Mouse (Mus musculus): ENCODE measurements around the gene Ampd2. TPM values are rescaled to one million over a fixed set of nuclear protein-coding genes. Genes with fewer than 3 reads are reported as not detected.

The Ampd2 gene
- polyA plus RNA-seq, 1 experiment from 2014 or later, result 79.6 TPM

DNA sequence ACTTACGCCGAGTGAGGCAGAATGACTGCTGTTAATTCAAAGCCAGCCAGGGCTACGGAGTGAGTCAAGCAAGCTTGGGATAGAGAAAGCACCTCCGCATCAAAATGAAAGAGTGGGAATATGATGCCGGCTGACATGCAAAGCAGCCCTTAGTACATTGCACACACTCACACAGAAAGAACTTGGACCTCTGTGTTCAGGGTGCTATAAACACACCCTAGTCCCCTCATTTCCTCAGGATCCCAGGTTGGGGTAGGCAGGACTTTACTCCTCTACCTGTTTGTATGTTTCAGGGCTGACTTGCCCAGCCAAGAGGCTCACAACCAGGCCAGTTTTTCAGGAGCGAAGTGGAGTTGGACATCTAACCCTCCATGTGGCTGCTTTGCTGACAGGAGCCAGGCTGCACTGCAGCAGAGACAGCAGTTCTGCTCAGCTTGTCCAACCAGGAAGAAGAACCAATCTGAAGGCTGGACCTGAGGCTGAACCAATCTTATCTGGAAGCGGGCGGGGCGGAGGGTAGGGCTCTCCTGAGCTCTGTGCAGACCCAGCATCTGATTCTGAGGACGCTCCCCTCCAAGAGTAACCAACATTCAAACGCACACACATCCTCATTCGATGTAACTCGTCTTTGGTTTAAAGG lies 17.1 kb downstream of the Ampd2 start:
- Histone ChIP-seq H3K4me3 (ENCODE audit: low read depth, low read length) (peak overlapping the region; percentile 9; the same call in 1 of the 2 replicates), H3K4me1 (ENCODE audit: control insufficient read depth, low read depth, low read length) (peaks cover 31% of the 10 kb centered on the region), H3K27ac (ENCODE audit: low read length) (peak overlapping the region; percentile 76), H3K9me3 (replicated peaks; ENCODE audit: control insufficient read depth, low read length) (no peaks in the 10 kb centered on the region), H3K27me3 (ENCODE audit: control insufficient read depth, insufficient read depth, low read depth, low read length) (no peaks in the 10 kb centered on the region), H3K36me3 (ENCODE audit: control insufficient read depth, insufficient read depth) (peaks cover 12% of the 10 kb centered on the region), H3K4me2 (ENCODE audit: low read depth, low read length) (peak overlapping the region; percentile 48), H3K9ac (ENCODE audit: low read depth, low read length) (no peak overlapping the region)
- ATAC-seq (ENCODE audit: low read depth), result peak; percentile 62
- WGBS (ENCODE audit: insufficient replicate concordance), result 39% methylated on average over 13 of the region's 13 CpGs

- Histone ChIP-seq H3K27ac (ENCODE audit: low read length) (peak overlapping the region; percentile 76), H3K4me2 (ENCODE audit: low read depth, low read length) (0 out of 2 replicates have a peak overlapping the region, but pooled peaks have one; percentile 48)
Measured at GRCm38 (mm10) chr3:108068826-108069225, 17.6 kb downstream of the Ampd2 start.

DNA sequence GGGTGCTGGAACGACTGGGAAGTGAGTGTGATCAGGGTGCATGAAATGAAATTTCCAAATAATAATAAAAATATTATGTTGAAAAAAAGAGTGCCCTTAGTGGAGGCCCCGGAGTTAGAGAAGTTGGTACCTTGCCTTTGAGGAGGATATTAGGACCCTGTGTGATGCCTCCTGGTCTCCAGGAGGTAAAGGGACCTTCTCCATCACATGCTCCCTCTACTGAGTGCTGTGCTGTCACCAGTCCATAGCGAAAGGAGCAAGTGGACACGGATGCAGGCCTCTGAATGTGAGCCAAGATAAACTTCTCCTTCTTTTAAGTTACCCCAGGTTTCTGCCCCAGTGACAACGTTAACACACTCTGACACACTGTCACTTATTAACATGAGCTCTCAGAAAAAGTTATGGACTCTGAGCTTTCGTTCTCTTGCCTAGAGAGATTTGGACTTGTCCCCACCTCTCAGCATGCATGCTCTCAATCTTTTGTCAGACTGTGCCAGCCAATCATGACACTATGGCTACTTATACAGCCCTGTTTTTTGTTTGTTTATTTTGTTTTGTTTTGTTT lies 19.0 kb downstream of the Ampd2 start:
- 59% methylated on average over 6 of the region's 6 CpGs for WGBS (ENCODE audit: insufficient replicate concordance)
- no peaks in the 10 kb centered on the region for H3K9me3 ChIP-seq (replicated peaks; ENCODE audit: control insufficient read depth, low read length)
- H3K27ac ChIP-seq (ENCODE audit: low read length), result peak overlapping the region; percentile 53
- no peaks in the 10 kb centered on the region for H3K27me3 ChIP-seq (ENCODE audit: control insufficient read depth, insufficient read depth, low read depth, low read length)
- no peak overlapping the region for H3K4me2 ChIP-seq (ENCODE audit: low read depth, low read length)
- peaks cover 25% of the 10 kb centered on the region for H3K4me1 ChIP-seq (ENCODE audit: control insufficient read depth, low read depth, low read length)
- ATAC-seq (ENCODE audit: low read depth), result peak; percentile 75
- H3K4me3 ChIP-seq (ENCODE audit: low read depth, low read length), result no peak overlapping the region
- no peak overlapping the region for H3K9ac ChIP-seq (ENCODE audit: low read depth, low read length)
- H3K36me3 ChIP-seq (ENCODE audit: control insufficient read depth, insufficient read depth), result no peaks in the 10 kb centered on the region

More at GRCm38 (mm10) chr3:108068826-108069225, 17.6 kb downstream of the Ampd2 start:
- Histone ChIP-seq H3K36me3 (ENCODE audit: control insufficient read depth, insufficient read depth) (peaks cover 7% of the 10 kb centered on the region), H3K27me3 (ENCODE audit: control insufficient read depth, insufficient read depth, low read depth, low read length) (no peaks in the 10 kb centered on the region), H3K9ac (ENCODE audit: low read depth, low read length) (no peak overlapping the region), H3K4me1 (ENCODE audit: control insufficient read depth, low read depth, low read length) (peaks cover 31% of the 10 kb centered on the region), H3K9me3 (replicated peaks; ENCODE audit: control insufficient read depth, low read length) (no peaks in the 10 kb centered on the region), H3K4me3 (ENCODE audit: low read depth, low read length) (no peak overlapping the region)
- 7% methylated on average over 1 of the region's 1 CpGs for WGBS (ENCODE audit: insufficient replicate concordance)
- ATAC-seq (ENCODE audit: low read depth), result no peak

- Histone ChIP-seq H3K27me3 (ENCODE audit: control insufficient read depth, insufficient read depth, low read depth, low read length) (no peaks in the 10 kb centered on the region), H3K9ac (ENCODE audit: low read depth, low read length) (no peak overlapping the region), H3K27ac (ENCODE audit: low read length) (no peak overlapping the region), H3K4me3 (ENCODE audit: low read depth, low read length) (no peak overlapping the region), H3K9me3 (replicated peaks; ENCODE audit: control insufficient read depth, low read length) (no peaks in the 10 kb centered on the region), H3K4me1 (ENCODE audit: control insufficient read depth, low read depth, low read length) (peaks cover 19% of the 10 kb centered on the region), H3K4me2 (ENCODE audit: low read depth, low read length) (no peak overlapping the region), H3K36me3 (ENCODE audit: control insufficient read depth, insufficient read depth) (no peaks in the 10 kb centered on the region)
- no peak for ATAC-seq (ENCODE audit: low read depth)
- WGBS (ENCODE audit: insufficient replicate concordance), result 72% methylated on average over 9 of the region's 9 CpGs
Measured at GRCm38 (mm10) chr3:108065551-108065950, 20.9 kb downstream of the Ampd2 start.

GRCm38 (mm10) chr3:108064672-108065071 lies 21.8 kb downstream of the Ampd2 start:
- H3K9ac ChIP-seq (ENCODE audit: low read depth, low read length), result no peak overlapping the region
- no peaks in the 10 kb centered on the region for H3K27me3 ChIP-seq (ENCODE audit: control insufficient read depth, insufficient read depth, low read depth, low read length)
- no peaks in the 10 kb centered on the region for H3K9me3 ChIP-seq (replicated peaks; ENCODE audit: control insufficient read depth, low read length)
- no peaks in the 10 kb centered on the region for H3K36me3 ChIP-seq (ENCODE audit: control insufficient read depth, insufficient read depth)
- WGBS (ENCODE audit: insufficient replicate concordance), result 71% methylated on average over 4 of the region's 4 CpGs
- H3K4me3 ChIP-seq (ENCODE audit: low read depth, low read length), result no peak overlapping the region
- H3K4me1 ChIP-seq (ENCODE audit: control insufficient read depth, low read depth, low read length), result peaks cover 11% of the 10 kb centered on the region
- H3K27ac ChIP-seq (ENCODE audit: low read length), result no peak overlapping the region
- ATAC-seq (ENCODE audit: low read depth), result no peak
- no peak overlapping the region for H3K4me2 ChIP-seq (ENCODE audit: low read depth, low read length)

GRCm38 (mm10) chr3:108062648-108063047 lies 23.8 kb downstream of the Ampd2 start:
- H3K9me3 ChIP-seq (replicated peaks; ENCODE audit: control insufficient read depth, low read length), result no peaks in the 10 kb centered on the region
- no peaks in the 10 kb centered on the region for H3K36me3 ChIP-seq (ENCODE audit: control insufficient read depth, insufficient read depth)
- WGBS (ENCODE audit: insufficient replicate concordance), result 81% methylated on average over 8 of the region's 8 CpGs
- no peaks in the 10 kb centered on the region for H3K27me3 ChIP-seq (ENCODE audit: control insufficient read depth, insufficient read depth, low read depth, low read length)
- H3K4me1 ChIP-seq (ENCODE audit: control insufficient read depth, low read depth, low read length), result peaks cover 2% of the 10 kb centered on the region; the same call in 1 of the 2 replicates
- H3K9ac ChIP-seq (ENCODE audit: low read depth, low read length), result no peak overlapping the region
- ATAC-seq (ENCODE audit: low read depth), result no peak
- no peak overlapping the region for H3K4me2 ChIP-seq (ENCODE audit: low read depth, low read length)
- H3K4me3 ChIP-seq (ENCODE audit: low read depth, low read length), result no peak overlapping the region
- H3K27ac ChIP-seq (ENCODE audit: low read length), result no peak overlapping the region

GRCm38 (mm10) chr3:108061420-108061819 lies 25.0 kb downstream of the Ampd2 start:
- Histone ChIP-seq H3K27me3 (ENCODE audit: control insufficient read depth, insufficient read depth, low read depth, low read length) (no peaks in the 10 kb centered on the region), H3K9ac (ENCODE audit: low read depth, low read length) (no peak overlapping the region), H3K9me3 (replicated peaks; ENCODE audit: control insufficient read depth, low read length) (no peaks in the 10 kb centered on the region), H3K4me1 (ENCODE audit: control insufficient read depth, low read depth, low read length) (peaks cover 2% of the 10 kb centered on the region; the same call in 1 of the 2 replicates), H3K27ac (ENCODE audit: low read length) (no peak overlapping the region), H3K36me3 (ENCODE audit: control insufficient read depth, insufficient read depth) (no peaks in the 10 kb centered on the region), H3K4me2 (ENCODE audit: low read depth, low read length) (peak overlapping the region; percentile 22; the same call in 1 of the 2 replicates), H3K4me3 (ENCODE audit: low read depth, low read length) (no peak overlapping the region)
- 6% methylated on average over 7 of the region's 7 CpGs for WGBS (ENCODE audit: insufficient replicate concordance)
- peak; percentile 10; the same call in 1 of the 2 replicates for ATAC-seq (ENCODE audit: low read depth)

DNA sequence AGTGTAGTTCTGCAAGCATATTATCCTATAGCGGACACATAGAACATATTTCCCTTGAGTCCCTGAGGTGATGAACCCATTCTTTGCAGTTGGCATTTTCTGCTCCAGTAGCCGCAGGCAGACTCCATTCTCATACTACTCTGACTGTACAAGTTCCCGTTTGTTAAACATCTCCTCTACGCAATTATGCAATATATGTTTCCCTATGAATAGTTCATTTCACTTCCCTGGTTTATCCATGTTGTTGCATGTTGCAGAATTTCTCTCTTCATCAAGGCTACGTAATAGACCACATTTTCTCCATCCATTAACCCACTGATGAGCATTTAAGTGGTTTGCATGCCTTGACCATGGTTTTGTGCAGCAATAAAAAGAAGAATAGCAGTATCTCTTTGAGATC lies 36.0 kb downstream of the Ampd2 start:
- peaks cover 6% of the 10 kb centered on the region for H3K4me1 ChIP-seq (ENCODE audit: control insufficient read depth, low read depth, low read length)
- H3K27me3 ChIP-seq (ENCODE audit: control insufficient read depth, insufficient read depth, low read depth, low read length), result no peaks in the 10 kb centered on the region
- 64% methylated on average over 5 of the region's 5 CpGs for WGBS (ENCODE audit: insufficient replicate concordance)
- H3K27ac ChIP-seq (ENCODE audit: low read length), result no peak overlapping the region
- no peaks in the 10 kb centered on the region for H3K9me3 ChIP-seq (replicated peaks; ENCODE audit: control insufficient read depth, low read length)
- no peaks in the 10 kb centered on the region for H3K36me3 ChIP-seq (ENCODE audit: control insufficient read depth, insufficient read depth)
- H3K9ac ChIP-seq (ENCODE audit: low read depth, low read length), result no peak overlapping the region
- ATAC-seq (ENCODE audit: low read depth), result no peak
- no peak overlapping the region for H3K4me2 ChIP-seq (ENCODE audit: low read depth, low read length)
- no peak overlapping the region for H3K4me3 ChIP-seq (ENCODE audit: low read depth, low read length)

DNA sequence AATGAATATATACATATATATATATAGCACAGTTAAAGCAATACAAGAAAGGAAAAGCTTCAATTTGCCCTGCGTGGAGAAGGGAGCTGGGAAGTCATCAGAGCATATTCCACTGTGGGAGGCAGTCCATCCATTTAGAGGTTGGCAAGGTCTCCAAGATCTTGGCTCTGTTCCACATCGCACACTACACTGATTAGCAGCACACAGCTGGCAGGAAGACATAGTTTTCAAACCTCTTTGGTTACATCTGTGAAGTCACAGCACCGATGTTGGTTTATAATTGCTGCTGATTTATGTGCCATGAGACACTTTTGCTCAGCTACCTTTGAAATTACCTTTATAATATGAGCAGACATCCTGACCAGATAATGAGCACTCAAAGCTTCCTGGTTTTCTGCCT lies 38.1 kb downstream of the Ampd2 start:
- Histone ChIP-seq H3K4me3 (ENCODE audit: low read depth, low read length) (no peak overlapping the region), H3K9ac (ENCODE audit: low read depth, low read length) (no peak overlapping the region), H3K4me2 (ENCODE audit: low read depth, low read length) (no peak overlapping the region), H3K9me3 (replicated peaks; ENCODE audit: control insufficient read depth, low read length) (no peaks in the 10 kb centered on the region), H3K27me3 (ENCODE audit: control insufficient read depth, insufficient read depth, low read depth, low read length) (no peaks in the 10 kb centered on the region), H3K4me1 (ENCODE audit: control insufficient read depth, low read depth, low read length) (peaks cover 20% of the 10 kb centered on the region), H3K27ac (ENCODE audit: low read length) (no peak overlapping the region), H3K36me3 (ENCODE audit: control insufficient read depth, insufficient read depth) (no peaks in the 10 kb centered on the region)
- 62% methylated on average over 3 of the region's 3 CpGs for WGBS (ENCODE audit: insufficient replicate concordance)
- no peak for ATAC-seq (ENCODE audit: low read depth)
